In genomic region chr12:56301487-56302293, GRCm38 (mm10) we compare ENCODE assay signal across 7 mouse cellular contexts. TPM values are rescaled to one million over a fixed set of nuclear protein-coding genes. Genes with fewer than 3 reads are reported as not detected.
DNase-seq lines count a peak whose midpoint lies in the region; ATAC-seq lines count a peak whose summit lies in the region.

No protein-coding gene starts in this region.

- H3K36me3 ChIP-seq in forebrain, embryonic 12.5 days (replicated peaks): no peaks in the 10 kb centered on the region
- no peaks in the 10 kb centered on the region for H3K36me3 ChIP-seq in limb, embryonic 15.5 days

- DNase-seq in right cerebral cortex, postnatal 4 days: peak; percentile 21
- DNase-seq in right cerebral cortex, adult 18-20 months: no peak
- DNase-seq in neural tube, embryonic 10.5 days (ENCODE audit: extremely low spot score, low spot score): peak; percentile 46
- no peak for DNase-seq in thymus, postnatal 4 days
- no peak for DNase-seq in ovary, adult 18-20 months (ENCODE audit: low spot score)

- H3K9me3 ChIP-seq in forebrain, embryonic 12.5 days: no peaks in the 10 kb centered on the region
- no peaks in the 10 kb centered on the region for H3K9me3 ChIP-seq in limb, embryonic 15.5 days

- ATAC-seq in forebrain, embryonic 12.5 days (ENCODE audit: low FRiP score): peak; percentile 85
- no peak for ATAC-seq in limb, embryonic 15.5 days (ENCODE audit: insufficient number of reproducible peaks, low FRiP score, low TSS enrichment, low read depth)

- peaks cover 36% of the 10 kb centered on the region for H3K4me1 ChIP-seq in forebrain, embryonic 12.5 days
- H3K4me1 ChIP-seq in limb, embryonic 15.5 days: peaks cover 7% of the 10 kb centered on the region; the same call in 1 of the 2 replicates

- peak overlapping the region; percentile 34 for H3K4me3 ChIP-seq in forebrain, embryonic 12.5 days (replicated peaks)
- H3K4me3 ChIP-seq in limb, embryonic 15.5 days: peak overlapping the region; percentile 37

- peaks cover 31% of the 10 kb centered on the region for H3K27me3 ChIP-seq in forebrain, embryonic 12.5 days
- peaks cover under 1% of the 10 kb centered on the region; the same call in 1 of the 2 replicates for H3K27me3 ChIP-seq in limb, embryonic 15.5 days

- whole genome bisulfite sequencing in forebrain, embryonic 12.5 days: 11% methylated on average over 27 of the region's 27 CpGs
- 5% methylated on average over 27 of the region's 27 CpGs for WGBS in limb, embryonic 15.5 days

- H3K27ac ChIP-seq in forebrain, embryonic 12.5 days: peak overlapping the region; percentile 78
- no peak overlapping the region for H3K27ac ChIP-seq in limb, embryonic 15.5 days

- H3K9ac ChIP-seq in forebrain, embryonic 12.5 days: peak overlapping the region; percentile 54
- no peak overlapping the region for H3K9ac ChIP-seq in limb, embryonic 15.5 days

- peak overlapping the region; percentile 64 for H3K4me2 ChIP-seq in forebrain, embryonic 12.5 days
- H3K4me2 ChIP-seq in limb, embryonic 15.5 days: peak overlapping the region; percentile 62

RNA-seq across cellular contexts. Expression of gene Mbip, which starts 44.0 kb away (rescaled TPM):
- 68.1 and 88.3 TPM in 2 replicates for polyA plus RNA-seq in forebrain, embryonic 12.5 days (2016; fragmentation: Nextera tagmentation; extraction: Ambion mirVana)
- polyA plus RNA-seq in limb, embryonic 15.5 days (2015; fragmentation: Nextera tagmentation; extraction: Ambion mirVana): 32.6 and 37.5 TPM in 2 replicates

Comparison
In these comparisons a context has a peak if more than half of its experiments do, and no peak if none do; other contexts are left out.
1. DNase-seq: peak in right cerebral cortex, postnatal 4 days (single experiment) and neural tube, embryonic 10.5 days (single experiment); none in right cerebral cortex, adult 18-20 months (single experiment), thymus, postnatal 4 days (single experiment) and ovary, adult 18-20 months (single experiment).